Mouse (Mus musculus) ES-E14 (cell line): ENCODE data around the gene Tmprss9. TPM values are rescaled to one million over a fixed set of nuclear protein-coding genes. Genes with fewer than 3 reads are reported as not detected.
A peak's percentile ranks its signal among the peaks of the same experiment; 100 is the strongest.

Experiments used
- DNase-seq: peaks from one replicate; pipeline ENCODE4 v3.0.0-alpha.2; 2013; ENCODE audit warnings: low read depth, low spot score
- H3K27ac ChIP-seq: 2 replicates; pipeline ENCODE4 v1.5.1; 2012; ENCODE audit warnings: low read depth, mild to moderate bottlenecking, low read length, moderate library complexity, mixed read lengths; ENCODE audit not compliant: poor library complexity, insufficient read depth, severe bottlenecking
- H3K36me3 ChIP-seq: 2 replicates; pipeline ENCODE4 v1.6.1; 2012; ENCODE audit warnings: mild to moderate bottlenecking, low read length, moderate library complexity, mixed read lengths; ENCODE audit not compliant: control insufficient read depth, poor library complexity, insufficient read depth, severe bottlenecking
- H3K4me1 ChIP-seq, 2 experiments: fragments of 150-350 bp in 1 of 2; sonication (generic) in 1 of 2; 2 replicates each; pipeline ENCODE4 v1.6.1; 2012; ENCODE audit warnings: low read length in 2 of 2, mild to moderate bottlenecking in 1 of 2, mixed read lengths in 1 of 2; ENCODE audit not compliant: control insufficient read depth in 2 of 2, insufficient read depth in 2 of 2, poor library complexity in 1 of 2
- H3K4me3 ChIP-seq, 2 experiments: fragments of 150-350 bp in 1 of 2; sonication (generic) in 1 of 2; 2 replicates each; pipeline ENCODE4 v1.5.1; 2012; ENCODE audit warnings: low read length in 2 of 2, low read depth in 1 of 2, mild to moderate bottlenecking in 1 of 2, mixed read lengths in 1 of 2; ENCODE audit not compliant: insufficient read depth in 1 of 2, poor library complexity in 1 of 2, severe bottlenecking in 1 of 2
- H3K9ac ChIP-seq: 2 replicates; pipeline ENCODE4 v1.6.1; 2012; ENCODE audit warnings: low read depth, mild to moderate bottlenecking, low read length, mixed read lengths; ENCODE audit not compliant: poor library complexity, insufficient read depth, severe bottlenecking
- H3K9me3 ChIP-seq: fragments of 150-350 bp; sonication (generic); 2 replicates; pipeline ENCODE4 v1.6.1; 2012; ENCODE audit warnings: low read depth, mild to moderate bottlenecking, low read length; ENCODE audit not compliant: control insufficient read depth, insufficient read depth
- CHD2 ChIP-seq: IDR thresholded peaks from 2 replicates; pipeline ENCODE4 v1.6.1; 2014; ENCODE audit warnings: mild to moderate bottlenecking, low read depth, low read length, inconsistent platforms
- HCFC1 ChIP-seq: IDR thresholded peaks from 2 replicates; pipeline ENCODE4 v1.6.1; 2012; ENCODE audit warnings: low read length, inconsistent platforms, borderline replicate concordance; ENCODE audit not compliant: insufficient read depth
- MAFK ChIP-seq: IDR thresholded peaks from 2 replicates; pipeline ENCODE4 v1.6.1; 2014; ENCODE audit warnings: mild to moderate bottlenecking, low read depth, low read length, inconsistent platforms; ENCODE audit not compliant: insufficient read depth
- ZC3H11A ChIP-seq: IDR thresholded peaks from 2 replicates; pipeline ENCODE4 v1.6.1; 2012; ENCODE audit warnings: low read depth, mild to moderate bottlenecking, inconsistent platforms, low read length, borderline replicate concordance
- ZNF384 ChIP-seq: IDR thresholded peaks from 2 replicates; pipeline ENCODE4 v1.6.1; 2012; ENCODE audit warnings: low read depth, low read length, inconsistent platforms
- in situ Hi-C, 2 experiments: fragments of 600-800 bp; cut with MboI; formaldehyde crosslinking; loops; one replicate each; pipeline ENCODE4 v1.15.1; 2025; ENCODE audit warnings: low sequenced_read_pairs in 2 of 2, inconsistent platforms in 1 of 2; ENCODE audit not compliant: unreplicated experiment in 2 of 2
- total RNA-seq: library from RNA; depleted of rRNA; stranded (reverse); fragments of 300-350 nt; gene quantifications from 2 replicates; pipeline ENCODE4 v1.2.3, GENCODE M21; 2012

Tmprss9 gene
- total RNA-seq, 1 experiment: not detected

DNA sequence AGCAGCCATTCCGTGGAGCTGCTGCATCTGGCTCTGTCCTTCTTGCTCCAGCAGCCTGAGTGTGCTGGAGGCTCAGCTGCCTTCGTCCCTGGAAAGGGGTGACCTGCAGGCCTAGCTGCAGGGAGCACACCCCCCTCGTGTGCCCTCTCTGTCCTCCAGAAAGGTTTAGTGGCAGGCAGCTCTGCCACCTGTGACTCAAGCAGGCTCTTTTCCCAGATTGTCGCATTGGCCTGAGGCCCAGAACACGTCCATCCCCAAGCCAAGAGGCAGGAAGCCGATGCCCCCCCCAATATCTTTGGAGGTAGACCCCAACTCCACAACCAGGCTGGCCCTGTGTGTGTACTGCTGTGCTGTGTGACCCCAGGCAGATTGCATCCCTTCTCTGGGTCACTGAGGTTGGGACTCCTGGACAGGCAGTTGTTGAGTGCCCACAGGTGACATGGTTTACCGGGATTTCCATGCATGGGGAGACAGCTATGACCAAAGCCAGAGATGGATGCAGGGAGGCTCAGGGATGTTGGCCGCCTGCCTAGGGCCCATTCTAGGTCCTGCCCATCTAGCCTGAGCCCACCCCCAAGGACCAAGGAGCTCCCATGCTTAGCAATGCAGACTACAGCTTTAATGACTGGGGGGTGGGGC, 26.5 kb upstream of the Tmprss9 start:
- Histone ChIP-seq H3K9me3 (no peaks in the 10 kb centered on the region), H3K9ac (no peak overlapping the region), H3K27ac (no peak overlapping the region), H3K4me3 (no peak overlapping the region), H3K4me1 (peaks cover 0 to 5% of the 10 kb centered on the region in 2 experiments; a peak in 1 of 4 replicates), H3K36me3 (no peaks in the 10 kb centered on the region)
- in situ Hi-C loops: no loop called here
- TF ChIP-seq CHD2 (no peak), MAFK (no peak), ZNF384 (no peak), HCFC1 (no peak), ZC3H11A (no peak)
- DNase-seq: no peak

DNA sequence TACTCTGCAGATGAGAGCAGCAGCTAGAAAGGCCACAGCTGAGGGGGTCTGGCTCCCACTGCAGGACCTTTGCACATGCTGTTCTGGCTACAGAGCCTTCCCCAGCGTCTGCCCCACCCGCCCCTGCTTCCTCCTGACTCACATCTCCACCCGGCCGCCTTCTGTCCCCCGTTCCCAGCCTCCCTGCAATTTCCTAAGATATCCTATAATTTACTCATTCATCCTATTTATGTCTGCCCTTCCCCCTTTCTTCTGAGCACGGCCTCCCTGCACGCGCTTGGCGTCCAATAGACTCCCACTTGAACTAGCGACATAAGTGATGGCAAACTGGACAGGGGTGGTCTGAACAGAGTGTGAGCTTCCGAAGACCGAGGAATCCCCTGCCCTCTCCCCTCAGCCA, 25.9 kb upstream of the Tmprss9 start:
- no peak for TF ChIP-seq HCFC1
- TF ChIP-seq ZC3H11A: no peak
- TF ChIP-seq ZNF384: no peak
- TF ChIP-seq MAFK: no peak
- no peak for TF ChIP-seq CHD2
- Histone ChIP-seq H3K4me1 (peaks cover 0 to 5% of the 10 kb centered on the region in 2 experiments; a peak in 1 of 4 replicates), H3K9me3 (no peaks in the 10 kb centered on the region), H3K27ac (no peak overlapping the region), H3K4me3 (no peak overlapping the region), H3K36me3 (no peaks in the 10 kb centered on the region), H3K9ac (no peak overlapping the region)
- no peak for DNase-seq
- in situ Hi-C loops: no loop called here

- TF ChIP-seq CHD2 (no peak), MAFK (no peak), ZNF384 (no peak), ZC3H11A (no peak), HCFC1 (no peak)
- Histone ChIP-seq H3K9ac (no peak overlapping the region), H3K4me3 (no peak overlapping the region), H3K4me1 (peaks cover 0 to 5% of the 10 kb centered on the region in 2 experiments; a peak in 1 of 4 replicates), H3K9me3 (no peaks in the 10 kb centered on the region), H3K27ac (no peak overlapping the region), H3K36me3 (peaks cover 16% of the 10 kb centered on the region)
- in situ Hi-C loops: no loop called here
- peak; percentile 97 for DNase-seq
These were observed 23.1 kb upstream of the Tmprss9 start for GRCm38 (mm10) chr10:80848571-80848970.

- no peaks in the 10 kb centered on the region for H3K9me3 ChIP-seq
- in situ Hi-C loops: no loop called here
- TF ChIP-seq HCFC1 (peak; percentile 65; the same call in 1 of the 2 replicates), MAFK (no peak), ZNF384 (no peak)
These were observed 16.5 kb upstream of the Tmprss9 start, which contains the start of the genes Lsm7 and Sppl2b for GRCm38 (mm10) chr10:80854913-80855748. Lsm7 (minus strand) TSS chr10:80855209. Sppl2b (plus strand) TSS chr10:80855275.

More at GRCm38 (mm10) chr10:80854913-80855748, 16.5 kb upstream of the Tmprss9 start, which contains the start of the genes Lsm7 and Sppl2b:
- DNase-seq: peak; percentile 82
- Histone ChIP-seq H3K4me3 (peak within 1 kb of the TSS; percentile 77), H3K9ac (peak within 1 kb of the TSS; percentile 83), H3K27ac (no peak within 1 kb of the TSS; the same call in 1 of the 2 replicates), H3K4me1 (peaks cover 3 to 5% of the 10 kb centered on the region in 2 experiments; a peak in 2 of 4 replicates), H3K36me3 (peaks cover 17% of the 10 kb centered on the region)
